21 mouse cellular contexts compared by ENCODE assay signal in the genomic region with DNA sequence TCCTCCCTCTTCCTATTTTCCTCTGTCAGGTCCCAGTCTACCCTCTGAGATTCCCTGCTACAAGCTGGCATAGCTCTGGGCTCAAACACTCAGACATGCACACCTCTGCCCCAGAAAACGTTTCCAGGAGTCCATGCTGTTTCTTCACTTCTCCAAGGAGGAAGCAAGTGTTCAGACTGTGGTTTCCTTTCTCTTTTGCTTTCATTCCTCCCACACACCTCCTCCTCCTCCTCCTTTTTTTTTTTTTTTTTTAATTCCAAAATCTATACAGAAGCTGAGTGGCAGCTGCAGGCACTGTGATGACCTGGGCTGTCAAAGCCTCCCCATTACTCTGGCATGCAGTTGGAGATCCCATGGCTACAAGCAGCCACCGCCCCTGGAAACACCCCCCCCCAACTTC. TPM values are rescaled to one million over a fixed set of nuclear protein-coding genes. Genes with fewer than 3 reads are reported as not detected.
DNase-seq lines count a peak whose midpoint lies in the region; ATAC-seq lines count a peak whose summit lies in the region.
"Had no signal": no experiment of that assay in that cellular context is flagged by ENCODE, and none has a peak within 500 bp of the region (broad histone marks: within the 10 kb centered on the region; RNA-seq: fewer than 3 reads in every experiment).

No protein-coding gene starts in this region.

- WGBS in heart, embryonic 13.5 days: 33% methylated on average over 2 of the region's 2 CpGs
- 20% methylated on average over 2 of the region's 2 CpGs for WGBS in liver, embryonic 13.5 days (ENCODE audit: insufficient replicate concordance)

- ATAC-seq in heart, embryonic 13.5 days (ENCODE audit: extremely low read depth, insufficient number of reproducible peaks, low FRiP score, low TSS enrichment): no peak
- no peak for ATAC-seq in liver, embryonic 13.5 days (ENCODE audit: low read depth)
- ATAC-seq: Patski had no signal

- no peaks in the 10 kb centered on the region for H3K9me3 ChIP-seq in heart, embryonic 13.5 days
- no peaks in the 10 kb centered on the region for H3K9me3 ChIP-seq in liver, embryonic 13.5 days (replicated peaks)
- H3K9me3 ChIP-seq: embryonic facial prominence, embryonic 12.5 days; forebrain, embryonic 12.5 days; hindbrain, embryonic 13.5 days; neural tube, embryonic 15.5 days had no signal

- intact Hi-C loops in gastrocnemius, postnatal 14 days (cut with DNase I; ENCODE audit: low total_unique reads): no loop called here

- H3K4me3 ChIP-seq in heart, embryonic 13.5 days: no peak overlapping the region
- no peak overlapping the region for H3K4me3 ChIP-seq in liver, embryonic 13.5 days (replicated peaks)

- H3K27me3 ChIP-seq in heart, embryonic 13.5 days (replicated peaks): peaks cover 38% of the 10 kb centered on the region
- peaks cover 55% of the 10 kb centered on the region for H3K27me3 ChIP-seq in liver, embryonic 13.5 days

- H3K27ac ChIP-seq in heart, embryonic 13.5 days (replicated peaks): no peak overlapping the region
- H3K27ac ChIP-seq in liver, embryonic 13.5 days: no peak overlapping the region
- H3K27ac ChIP-seq: hindbrain, embryonic 13.5 days; kidney, postnatal 0 days; neural tube, embryonic 15.5 days had no signal

- no peak overlapping the region for H3K4me2 ChIP-seq in heart, embryonic 13.5 days
- peak overlapping the region; percentile 99; the same call in 1 of the 2 replicates for H3K4me2 ChIP-seq in liver, embryonic 13.5 days

- H3K4me1 ChIP-seq in heart, embryonic 13.5 days: peaks cover 54% of the 10 kb centered on the region
- H3K4me1 ChIP-seq in liver, embryonic 13.5 days (replicated peaks): peaks cover 52% of the 10 kb centered on the region

- H3K36me3 ChIP-seq in heart, embryonic 13.5 days: peaks cover 5% of the 10 kb centered on the region
- H3K36me3 ChIP-seq in liver, embryonic 13.5 days: peaks cover under 1% of the 10 kb centered on the region; the same call in 1 of the 2 replicates
- H3K36me3 ChIP-seq: embryonic facial prominence, embryonic 12.5 days had no signal

- no peak for DNase-seq in heart, adult 18-20 months
- DNase-seq in lung, postnatal 36 days: peak; percentile 6
- DNase-seq in lung, postnatal 4 days: no peak
- DNase-seq in liver, embryonic 13.5 days: no peak
- DNase-seq in gastrocnemius, postnatal 14 days: no peak
- DNase-seq in kidney, adult 8-10 months: no peak
- no peak for DNase-seq in cerebellum, postnatal 4 days (ENCODE audit: low spot score in 2 of 2)
- DNase-seq: adrenal gland, adult 2 months; cerebellum, postnatal 10 days; gastrocnemius, postnatal 36 days; layer of hippocampus, adult 9-11 months; left cerebral cortex, postnatal 4 days; right cerebral cortex, adult 18-20 months; thymus, postnatal 36 days had no signal

- peak overlapping the region; percentile 87; the same call in 1 of the 2 replicates for H3K9ac ChIP-seq in heart, embryonic 13.5 days
- H3K9ac ChIP-seq in liver, embryonic 13.5 days: no peak overlapping the region
- H3K9ac ChIP-seq: forebrain, embryonic 12.5 days; hindbrain, embryonic 13.5 days; neural tube, embryonic 15.5 days had no signal

RNA-seq across cellular contexts. Expression of a gene that starts 1.6 kb away (rescaled TPM):
- 1.8 and 2.1 TPM in 2 replicates for polyA plus RNA-seq in heart, embryonic 13.5 days (2015; fragmentation: Nextera tagmentation; extraction: Ambion mirVana)
- under 1 TPM; 0.42 to 0.98 TPM for total RNA-seq in heart, adult 18-20 months (2021)
- 2.3 and 2.9 TPM in 2 replicates for polyA plus RNA-seq in liver, embryonic 13.5 days (2015; fragmentation: Nextera tagmentation; extraction: Ambion mirVana)
- under 1 TPM in 1 of 2 experiments, not detected in 1; 0.20 TPM for total RNA-seq in gastrocnemius, postnatal 14 days (2021)
- total RNA-seq: gastrocnemius, postnatal 36 days had no signal

RNA-seq across cellular contexts. Expression of a gene that starts 19.7 kb away (rescaled TPM):
- polyA plus RNA-seq in heart, embryonic 13.5 days (2015; fragmentation: Nextera tagmentation; extraction: Ambion mirVana): 0.10 and 0.19 TPM in 2 replicates
- under 1 TPM in 1 of 2 experiments, not detected in 1; 0.13 TPM for total RNA-seq in heart, adult 18-20 months (2021)
- 0.08 TPM in 1 of 2 replicates, not detected in the other for polyA plus RNA-seq in liver, embryonic 13.5 days (2015; fragmentation: Nextera tagmentation; extraction: Ambion mirVana)
- not detected for total RNA-seq in gastrocnemius, postnatal 14 days (2021)
- total RNA-seq: gastrocnemius, postnatal 36 days had no signal
- polyA plus RNA-seq: embryonic facial prominence, embryonic 12.5 days; forebrain, embryonic 12.5 days had no signal

RNA-seq across cellular contexts. Expression of a gene that starts 46.8 kb away (rescaled TPM):
- polyA plus RNA-seq in heart, embryonic 13.5 days (2015; fragmentation: Nextera tagmentation; extraction: Ambion mirVana): 17.6 and 19.4 TPM in 2 replicates
- 10 to 100 TPM; 14.6 to 14.9 TPM for total RNA-seq in heart, adult 18-20 months (2021)
- 10.2 and 11.9 TPM in 2 replicates for polyA plus RNA-seq in liver, embryonic 13.5 days (2015; fragmentation: Nextera tagmentation; extraction: Ambion mirVana)
- total RNA-seq in gastrocnemius, postnatal 14 days (2021): 10 to 100 TPM; 12.7 to 12.9 TPM

RNA-seq across cellular contexts. Expression of a gene that starts 57.0 kb away (rescaled TPM):
- 7.3 and 7.9 TPM in 2 replicates for polyA plus RNA-seq in heart, embryonic 13.5 days (2015; fragmentation: Nextera tagmentation; extraction: Ambion mirVana)
- total RNA-seq in heart, adult 18-20 months (2021): 1 to 10 TPM; 1.9 to 2.2 TPM
- polyA plus RNA-seq in liver, embryonic 13.5 days (2015; fragmentation: Nextera tagmentation; extraction: Ambion mirVana): 1.5 TPM in 2 replicates
- 1 to 10 TPM; 1.8 to 3.6 TPM for total RNA-seq in gastrocnemius, postnatal 14 days (2021)
